Mouse (Mus musculus) myocyte (in vitro differentiated cells): Measurements from ENCODE around the gene Prph.

ENCODE experiments used
- CEBPB ChIP-seq: IDR thresholded peaks from 2 replicates; pipeline ENCODE4 v1.6.1; 2011; ENCODE audit warnings: mild to moderate bottlenecking, moderate library complexity; ENCODE audit not compliant: poor library complexity, insufficient read depth, severe bottlenecking
- E2F4 ChIP-seq: IDR thresholded peaks from one replicate; pipeline ENCODE4 v1.6.1; 2011; ENCODE audit warnings: mild to moderate bottlenecking, control low read depth, moderate library complexity; ENCODE audit not compliant: insufficient read depth
- MAX ChIP-seq: IDR thresholded peaks from one replicate; pipeline ENCODE4 v1.6.1; 2011; ENCODE audit warnings: low read depth, mild to moderate bottlenecking, control low read depth
- MYOG ChIP-seq, 3 experiments: IDR thresholded peaks; one replicate each; pipeline ENCODE4 v1.6.1; 2011; ENCODE audit warnings: control low read depth in 2 of 3, low read depth in 2 of 3, mild to moderate bottlenecking in 2 of 3; ENCODE audit not compliant: insufficient read length in 2 of 3, control insufficient read depth in 1 of 3, insufficient read depth in 1 of 3
- POLR2A ChIP-seq: IDR thresholded peaks from one replicate; pipeline ENCODE4 v1.6.1; 2011; ENCODE audit warnings: low read depth, mild to moderate bottlenecking, control low read depth, moderate library complexity; ENCODE audit not compliant: insufficient read length
- POLR2AphosphoS2 ChIP-seq: IDR thresholded peaks from one replicate; pipeline ENCODE4 v1.6.1; 2011; ENCODE audit warnings: low read depth, control low read depth; ENCODE audit not compliant: insufficient read length
- REST ChIP-seq: IDR thresholded peaks from one replicate; pipeline ENCODE4 v1.6.1; 2011; ENCODE audit warnings: mild to moderate bottlenecking, control low read depth, moderate library complexity; ENCODE audit not compliant: insufficient read depth, insufficient read length
- TCF12 ChIP-seq: IDR thresholded peaks from one replicate; pipeline ENCODE4 v1.6.1; 2011; ENCODE audit warnings: mild to moderate bottlenecking, control low read depth; ENCODE audit not compliant: poor library complexity, insufficient read depth, severe bottlenecking
- USF1 ChIP-seq: IDR thresholded peaks from one replicate; pipeline ENCODE4 v1.6.1; 2011; ENCODE audit warnings: low read depth, mild to moderate bottlenecking, control low read depth, moderate library complexity

DNA sequence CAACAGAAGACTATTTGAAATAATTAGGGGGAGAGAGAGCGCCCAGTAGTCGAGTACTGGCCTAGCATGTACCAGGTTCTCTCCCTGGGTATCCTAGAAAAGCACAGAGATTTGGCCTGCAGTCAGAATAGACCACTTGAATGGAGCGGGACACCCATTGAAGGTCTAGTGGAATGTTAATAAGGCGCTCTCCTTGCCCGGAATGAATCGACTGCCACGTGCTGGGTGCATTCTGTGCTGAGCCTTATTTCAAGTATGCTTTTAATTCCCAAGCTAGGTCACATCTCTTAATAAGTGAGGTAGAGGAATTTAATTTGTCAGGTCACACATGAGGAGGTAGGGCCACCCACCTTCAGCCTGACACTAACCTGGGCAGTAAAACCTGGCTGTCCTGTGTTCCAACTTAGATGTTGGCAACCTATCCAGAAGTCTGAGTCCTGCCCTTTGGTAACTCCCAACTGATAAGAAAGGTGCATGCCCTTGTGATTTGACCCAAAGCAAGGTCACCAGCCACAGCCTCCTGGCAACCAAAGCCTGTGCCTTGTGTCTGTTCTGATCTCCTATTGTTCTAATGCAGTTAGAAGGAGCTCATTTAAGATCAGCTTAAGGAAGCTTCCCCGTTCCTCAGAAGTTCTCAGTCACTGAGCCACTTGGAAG is 18.6 kb upstream of the Prph start:
- peak; percentile 18 for TF ChIP-seq POLR2A
- TF ChIP-seq POLR2AphosphoS2: peak; percentile 19
- no peak for TF ChIP-seq TCF12
- TF ChIP-seq USF1: no peak
- TF ChIP-seq E2F4: no peak
- TF ChIP-seq MAX: no peak
- no peak for TF ChIP-seq MYOG (IDR thresholded peaks at IDR 0.05; ENCODE audit: control insufficient read depth in 1 of 3, insufficient read depth in 1 of 3, insufficient read length in 2 of 3, low read depth in 2 of 3)
- no peak for TF ChIP-seq CEBPB
- TF ChIP-seq REST: no peak
